Mouse (Mus musculus) intestine, embryonic 14.5 days (tissue): ENCODE measurements at regions not wholly inside any gene's neighbourhood (a gene's known extent, or its start where the extent isn't known, plus 50 kb on each side); places are given as distances from the start of the nearest gene placed in this dataset.

ENCODE experiments used
- ATAC-seq: fragments of 200-750 bp; cut with Nextera tagmentation; replicated peaks from 2 replicates; pipeline ENCODE4 v1.8.0; 2017; ENCODE audit warnings: low read depth, moderate number of reproducible peaks, moderate TSS enrichment, moderate library complexity; ENCODE audit not compliant: low FRiP score, low TSS enrichment
- DNase-seq: peaks from one replicate; pipeline ENCODE4 v3.0.0-alpha.2; 2018; ENCODE audit warnings: low spot score
- H3K27ac ChIP-seq: fragments of 300-500 bp; sonication (generic); 2 replicates; pipeline ENCODE4 v1.5.1; 2014; ENCODE audit warnings: low read depth, mild to moderate bottlenecking, control low read depth
- H3K27me3 ChIP-seq: fragments of 300-500 bp; sonication (generic); replicated peaks from 2 replicates; pipeline ENCODE4 v1.6.1; 2014; ENCODE audit warnings: low read length, control low read depth; ENCODE audit not compliant: control insufficient read depth, insufficient read depth
- H3K36me3 ChIP-seq: fragments of 300-500 bp; sonication (generic); 2 replicates; pipeline ENCODE4 v1.6.1; 2014; ENCODE audit warnings: low read length, control low read depth; ENCODE audit not compliant: control insufficient read depth, insufficient read depth
- H3K4me1 ChIP-seq: fragments of 300-500 bp; sonication (generic); replicated peaks from 2 replicates; pipeline ENCODE4 v1.6.1; 2014; ENCODE audit warnings: low read length, control low read depth, mixed read lengths; ENCODE audit not compliant: control insufficient read depth, insufficient read depth
- H3K4me2 ChIP-seq: fragments of 300-500 bp; sonication (generic); 2 replicates; pipeline ENCODE4 v1.6.1; 2014; ENCODE audit warnings: low read length
- H3K4me3 ChIP-seq: fragments of 300-500 bp; sonication (generic); 2 replicates; pipeline ENCODE4 v1.5.1; 2014; ENCODE audit warnings: low read depth, low read length, control low read depth, mixed read lengths
- H3K9ac ChIP-seq: fragments of 300-500 bp; sonication (generic); 2 replicates; pipeline ENCODE4 v1.6.1; 2014; ENCODE audit warnings: mild to moderate bottlenecking, low read length
- H3K9me3 ChIP-seq: fragments of 300-500 bp; sonication (generic); 2 replicates; pipeline ENCODE4 v1.6.1; 2016; ENCODE audit warnings: low read length, control low read depth; ENCODE audit not compliant: control insufficient read depth
- WGBS: fragments of 180-500 bp; shearing (Covaris S2); extraction: QIAGEN DNeasy Blood & Tissue Kit; methylation state at CpG from one replicate; pipeline ENCODE4 v1.1.7; 2014; 5-methylcytosine and 5-hydroxymethylcytosine counted together

DNA sequence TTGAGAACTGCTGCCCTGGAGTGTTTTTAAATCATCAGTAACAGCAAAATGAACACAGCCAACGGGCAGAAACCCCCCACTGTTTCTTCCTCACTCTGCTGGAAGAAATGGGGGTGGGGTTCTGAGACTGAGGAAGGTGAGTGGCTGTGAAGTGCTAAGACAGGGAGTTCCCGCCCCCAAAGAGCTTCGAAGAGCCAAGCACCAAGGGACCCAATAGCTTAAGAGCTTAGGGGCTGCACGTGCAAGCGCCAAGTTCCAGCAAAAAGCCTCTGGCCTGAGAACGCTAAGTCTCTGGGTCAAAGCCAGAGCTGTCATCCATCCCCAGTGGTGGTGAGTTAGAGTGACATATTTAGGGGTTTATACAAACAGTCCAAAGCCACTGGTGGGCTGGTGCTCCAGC lies 55.1 kb upstream of the Pcbd1 start:
- H3K27me3 ChIP-seq = no peaks in the 10 kb centered on the region
- H3K27ac ChIP-seq = no peak overlapping the region
- DNase-seq = no peak
- ATAC-seq = no peak
- H3K36me3 ChIP-seq = no peaks in the 10 kb centered on the region
- H3K4me1 ChIP-seq = no peaks in the 10 kb centered on the region
- 37% methylated on average over 6 of the region's 6 CpGs for WGBS
- H3K4me2 ChIP-seq = no peak overlapping the region
- no peaks in the 10 kb centered on the region for H3K9me3 ChIP-seq
- H3K9ac ChIP-seq = no peak overlapping the region
- H3K4me3 ChIP-seq = no peak overlapping the region

- DNase-seq (no peak), ATAC-seq (no peak)
- no peak overlapping the region for H3K9ac ChIP-seq
- H3K9me3 ChIP-seq = no peaks in the 10 kb centered on the region
- no peak overlapping the region for H3K4me2 ChIP-seq
- no peak overlapping the region for H3K4me3 ChIP-seq
- H3K27ac ChIP-seq = no peak overlapping the region
- H3K4me1 ChIP-seq = no peaks in the 10 kb centered on the region
- no peaks in the 10 kb centered on the region for H3K27me3 ChIP-seq
- WGBS = 75% methylated on average over 5 of the region's 5 CpGs
- no peaks in the 10 kb centered on the region for H3K36me3 ChIP-seq
These were observed 60.5 kb upstream of the Pcbd1 start for GRCm38 (mm10) chr10:61028598-61028997.

DNA sequence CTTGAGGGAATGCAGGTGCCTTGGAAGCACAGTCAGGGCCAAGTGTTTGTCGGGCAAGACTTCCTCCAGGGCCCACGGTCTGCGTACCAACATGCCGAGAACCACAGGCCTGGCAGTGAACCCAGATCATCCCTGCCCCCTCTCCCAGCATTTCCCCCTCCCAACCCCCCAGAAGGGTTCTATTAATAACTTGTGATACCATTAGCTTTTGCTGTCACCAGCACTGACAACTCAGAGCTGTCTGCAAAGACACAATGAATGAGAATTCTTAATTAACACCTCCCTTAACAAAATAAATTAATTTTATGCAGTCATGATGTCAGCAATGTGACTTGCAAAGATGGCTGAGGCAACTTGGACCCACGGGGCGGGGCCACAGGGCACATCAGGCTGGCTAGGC lies 61.9 kb upstream of the Pcbd1 start:
- Histone ChIP-seq H3K4me3 (no peak overlapping the region), H3K9ac (no peak overlapping the region), H3K36me3 (no peaks in the 10 kb centered on the region), H3K4me2 (no peak overlapping the region), H3K27ac (no peak overlapping the region), H3K9me3 (no peaks in the 10 kb centered on the region), H3K27me3 (no peaks in the 10 kb centered on the region), H3K4me1 (no peaks in the 10 kb centered on the region)
- 84% methylated on average over 6 of the region's 6 CpGs for WGBS
- ATAC-seq = no peak
- DNase-seq = no peak

GRCm38 (mm10) chr10:61025061-61025460 lies 64.1 kb upstream of the Pcbd1 start:
- DNase-seq (no peak), ATAC-seq (no peak)
- H3K27me3 ChIP-seq = no peaks in the 10 kb centered on the region
- no peak overlapping the region for H3K27ac ChIP-seq
- 85% methylated on average over 4 of the region's 4 CpGs for WGBS
- no peaks in the 10 kb centered on the region for H3K4me1 ChIP-seq
- H3K4me3 ChIP-seq = no peak overlapping the region
- H3K36me3 ChIP-seq = no peaks in the 10 kb centered on the region
- H3K9ac ChIP-seq = no peak overlapping the region
- no peak overlapping the region for H3K4me2 ChIP-seq
- no peaks in the 10 kb centered on the region for H3K9me3 ChIP-seq

DNA sequence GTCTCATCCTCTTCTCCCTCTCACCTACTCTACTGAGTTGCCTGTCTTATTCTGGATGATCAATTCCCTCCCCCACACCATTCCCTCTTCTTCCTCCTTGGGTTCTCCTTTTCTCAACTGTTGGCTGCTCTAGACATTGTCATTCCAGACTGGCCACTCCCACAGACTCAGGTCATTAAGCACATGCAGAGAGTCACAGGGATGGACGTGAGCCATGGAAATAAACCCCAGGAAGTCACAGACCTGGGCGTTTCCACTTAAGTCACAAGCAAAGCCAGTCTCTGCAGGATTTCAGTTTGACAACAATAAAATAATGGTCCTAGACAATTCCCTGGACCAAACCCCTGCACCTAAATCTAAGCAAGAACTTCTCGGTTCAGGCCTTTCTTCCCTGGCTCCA lies 65.0 kb upstream of the Pcbd1 start:
- 46% methylated on average over 3 of the region's 3 CpGs for WGBS
- no peaks in the 10 kb centered on the region for H3K9me3 ChIP-seq
- ATAC-seq (no peak), DNase-seq (no peak)
- H3K36me3 ChIP-seq = no peaks in the 10 kb centered on the region
- no peaks in the 10 kb centered on the region for H3K4me1 ChIP-seq
- no peak overlapping the region for H3K4me2 ChIP-seq
- no peak overlapping the region for H3K27ac ChIP-seq
- no peaks in the 10 kb centered on the region for H3K27me3 ChIP-seq
- no peak overlapping the region for H3K4me3 ChIP-seq
- no peak overlapping the region for H3K9ac ChIP-seq

DNA sequence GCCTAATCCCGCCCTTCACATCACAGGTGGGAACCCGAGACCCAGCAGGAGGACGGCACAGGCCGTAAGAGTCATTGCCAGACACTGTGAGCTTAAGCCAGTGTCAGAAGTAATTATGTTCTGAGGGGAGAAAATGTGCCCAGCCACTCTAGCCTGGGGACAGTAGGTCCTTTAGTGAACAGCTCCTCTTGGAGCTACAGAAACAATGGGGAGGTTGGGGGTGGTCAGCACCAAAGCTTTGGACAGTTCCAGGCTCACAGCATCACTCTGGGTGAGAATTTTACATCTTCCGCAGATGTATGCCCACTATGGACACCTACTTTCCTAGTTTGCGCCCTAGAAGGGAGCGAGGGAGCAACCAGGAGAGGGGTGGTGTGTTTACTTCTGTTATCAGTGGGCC lies 65.7 kb upstream of the Pcbd1 start:
- ATAC-seq (no peak), DNase-seq (peak; percentile 77)
- Histone ChIP-seq H3K27ac (no peak overlapping the region), H3K4me1 (no peaks in the 10 kb centered on the region), H3K4me3 (no peak overlapping the region), H3K27me3 (no peaks in the 10 kb centered on the region), H3K9me3 (no peaks in the 10 kb centered on the region), H3K36me3 (no peaks in the 10 kb centered on the region), H3K9ac (no peak overlapping the region), H3K4me2 (no peak overlapping the region)
- 27% methylated on average over 7 of the region's 7 CpGs for WGBS

- Histone ChIP-seq H3K4me1 (no peaks in the 10 kb centered on the region), H3K27ac (no peak overlapping the region), H3K27me3 (no peaks in the 10 kb centered on the region), H3K9ac (no peak overlapping the region), H3K4me2 (no peak overlapping the region), H3K9me3 (no peaks in the 10 kb centered on the region), H3K36me3 (no peaks in the 10 kb centered on the region), H3K4me3 (no peak overlapping the region)
- DNase-seq (no peak), ATAC-seq (no peak)
- 29% methylated on average over 2 of the region's 2 CpGs for WGBS
These were observed 69.6 kb upstream of the Pcbd1 start for GRCm38 (mm10) chr10:61019566-61019965.

- Histone ChIP-seq H3K4me3 (no peak overlapping the region), H3K4me2 (no peak overlapping the region), H3K9ac (no peak overlapping the region), H3K27ac (no peak overlapping the region), H3K27me3 (no peaks in the 10 kb centered on the region), H3K4me1 (no peaks in the 10 kb centered on the region), H3K9me3 (no peaks in the 10 kb centered on the region), H3K36me3 (no peaks in the 10 kb centered on the region)
- ATAC-seq (no peak), DNase-seq (no peak)
- 92% methylated on average over 1 of the region's 1 CpGs for WGBS
These were observed 76.9 kb upstream of the Pcbd1 start for GRCm38 (mm10) chr10:61012199-61012695.

- H3K27me3 ChIP-seq = no peaks in the 10 kb centered on the region
- WGBS = 84% methylated on average over 4 of the region's 4 CpGs
- H3K4me3 ChIP-seq = no peak overlapping the region
- no peak overlapping the region for H3K27ac ChIP-seq
- H3K36me3 ChIP-seq = no peaks in the 10 kb centered on the region
- H3K9ac ChIP-seq = no peak overlapping the region
- no peaks in the 10 kb centered on the region for H3K9me3 ChIP-seq
- DNase-seq (no peak), ATAC-seq (no peak)
- H3K4me2 ChIP-seq = no peak overlapping the region
- H3K4me1 ChIP-seq = no peaks in the 10 kb centered on the region
These were observed 78.4 kb upstream of the Pcbd1 start for GRCm38 (mm10) chr10:61010697-61011096.
